Mouse (Mus musculus) bone marrow, adult 2 months (tissue): ENCODE data around the gene Osbp2. TPM values are rescaled to one million over a fixed set of nuclear protein-coding genes. Genes with fewer than 3 reads are reported as not detected.

Experiments
- H3K27ac ChIP-seq: fragments of 200-500 bp; 2 replicates; pipeline ENCODE4 v1.5.1; 2012; ENCODE audit warnings: low read depth, mild to moderate bottlenecking, control low read depth, inconsistent platforms, low read length; ENCODE audit not compliant: control insufficient read depth, poor library complexity, insufficient read depth
- H3K4me1 ChIP-seq: fragments of 200-500 bp; 2 replicates; pipeline ENCODE4 v1.6.1; 2011; ENCODE audit warnings: low read length; ENCODE audit not compliant: control insufficient read depth, insufficient read depth
- H3K4me3 ChIP-seq: fragments of 200-500 bp; replicated peaks from 2 replicates; pipeline ENCODE3; 2011; ENCODE audit warnings: mild to moderate bottlenecking, low read depth, low read length, control low read depth; ENCODE audit not compliant: control insufficient read depth
- CTCF ChIP-seq: fragments of 200-500 bp; IDR thresholded peaks from 2 replicates; pipeline ENCODE4 v1.5.1; 2011; ENCODE audit warnings: low read length, control low read depth; ENCODE audit not compliant: control insufficient read depth, insufficient read depth
- POLR2A ChIP-seq: fragments of 200-500 bp; IDR thresholded peaks from 2 replicates; pipeline ENCODE4 v1.6.1; 2011; ENCODE audit warnings: low read depth, mild to moderate bottlenecking, control low read depth, low read length, borderline replicate concordance; ENCODE audit not compliant: control insufficient read depth
- WGBS: fragments of 180-500 bp; shearing (Covaris S2); methylation state at CpG from one replicate; pipeline ENCODE4 v1.1.7; 2018; 5-methylcytosine and 5-hydroxymethylcytosine counted together
- polyA plus RNA-seq: library from polyadenylated mRNA; stranded (reverse); fragments of >200 nt; gene quantifications from 2 replicates; pipeline ENCODE4 v1.2.4, GENCODE M21; 2011; ENCODE audit warnings: low replicate concordance; ENCODE audit not compliant: missing spikeins, insufficient read depth, insufficient read length

The Osbp2 gene
- polyA plus RNA-seq, 1 experiment = not detected

DNA sequence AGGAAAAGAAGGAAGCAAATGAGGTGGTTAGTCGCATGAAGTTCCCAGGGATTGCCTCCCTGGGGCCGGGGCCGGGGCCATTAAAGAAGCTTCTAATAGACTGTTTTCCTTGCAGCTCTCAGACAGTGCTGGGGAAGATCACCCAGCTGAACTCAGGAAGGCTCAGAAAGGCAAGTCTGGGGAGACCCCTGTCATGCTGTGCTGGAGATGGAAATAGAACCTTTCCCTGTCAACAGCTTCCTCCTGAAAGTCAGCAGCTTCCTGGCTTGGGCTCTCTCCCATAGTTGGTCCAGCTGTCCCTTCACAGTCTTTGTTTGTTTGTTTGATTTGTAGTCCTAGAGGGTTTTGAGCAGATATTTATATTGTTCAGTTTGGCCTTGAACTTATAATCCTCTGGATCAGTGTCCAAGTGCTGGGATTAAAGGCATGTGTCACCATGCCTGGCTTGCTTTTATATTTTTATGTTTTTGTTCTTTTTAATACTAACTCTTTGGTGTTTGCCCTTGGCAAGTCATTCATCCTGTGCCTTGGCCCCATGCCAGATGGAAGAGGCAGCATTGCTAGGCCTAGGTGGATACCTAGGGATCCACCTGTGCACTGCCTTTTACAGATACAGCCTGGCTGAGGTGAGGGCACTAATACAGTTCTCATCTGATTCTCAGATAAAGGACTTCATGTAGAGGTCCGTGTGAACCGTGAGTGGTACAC is 178.8 kb downstream of the Osbp2 start:
- Histone ChIP-seq H3K4me3 (no peak overlapping the region), H3K27ac (no peak overlapping the region), H3K4me1 (no peaks in the 10 kb centered on the region)
- no peak for TF ChIP-seq POLR2A
- TF ChIP-seq CTCF = no peak
- 86% methylated on average over 5 of the region's 5 CpGs for WGBS

- no peak for TF ChIP-seq POLR2A
- TF ChIP-seq CTCF = no peak
- Histone ChIP-seq H3K4me1 (no peaks in the 10 kb centered on the region), H3K27ac (no peak overlapping the region), H3K4me3 (no peak overlapping the region)
- WGBS = 97% methylated on average over 1 of the region's 1 CpGs
These were observed 179.5 kb downstream of the Osbp2 start for GRCm38 (mm10) chr11:3684232-3684631.

DNA sequence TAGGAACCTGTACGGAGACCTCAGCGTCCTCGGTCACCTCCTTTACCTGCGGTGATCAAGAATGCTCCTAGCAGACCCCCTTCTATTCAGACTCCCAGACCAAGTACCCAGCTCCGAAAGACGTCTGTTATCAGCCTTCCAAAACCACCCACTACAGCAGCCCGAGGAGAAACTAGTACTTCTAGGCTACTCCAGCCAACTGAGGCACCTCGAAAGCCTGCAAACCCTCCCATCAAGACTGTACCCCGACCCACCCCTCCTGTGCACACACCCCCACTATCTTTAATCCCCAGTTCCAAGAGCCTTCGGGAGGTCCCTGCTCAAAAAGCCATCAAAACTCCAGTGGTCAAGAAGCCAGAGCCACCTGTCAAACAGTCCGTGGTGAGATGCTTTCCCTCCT is 180.0 kb downstream of the Osbp2 start:
- TF ChIP-seq POLR2A = no peak
- TF ChIP-seq CTCF = no peak
- Histone ChIP-seq H3K27ac (no peak overlapping the region), H3K4me1 (no peaks in the 10 kb centered on the region), H3K4me3 (no peak overlapping the region)
- 91% methylated on average over 11 of the region's 11 CpGs for WGBS

DNA sequence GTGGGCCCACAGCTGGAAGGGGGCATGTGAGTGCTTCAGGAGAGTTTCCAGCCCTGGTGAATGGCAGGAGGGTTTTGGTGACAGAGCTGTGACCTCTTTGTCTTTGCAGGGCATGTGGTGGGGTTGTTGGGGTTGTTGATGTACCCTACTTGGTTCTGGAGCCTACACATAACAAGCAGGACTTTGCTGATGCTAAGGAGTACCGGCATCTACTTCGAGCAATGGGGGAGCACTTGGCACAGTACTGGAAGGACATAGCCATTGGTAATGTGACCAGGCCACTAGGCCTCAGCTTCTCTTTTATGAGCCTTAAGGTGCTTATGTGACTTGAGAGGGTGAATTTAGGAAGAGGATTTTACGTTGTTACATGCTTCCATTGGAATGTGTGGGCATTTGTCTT is 183.9 kb downstream of the Osbp2 start:
- 90% methylated on average over 3 of the region's 3 CpGs for WGBS
- Histone ChIP-seq H3K4me1 (peaks cover 2% of the 10 kb centered on the region), H3K27ac (no peak overlapping the region), H3K4me3 (no peak overlapping the region)
- no peak for TF ChIP-seq POLR2A
- TF ChIP-seq CTCF = no peak

DNA sequence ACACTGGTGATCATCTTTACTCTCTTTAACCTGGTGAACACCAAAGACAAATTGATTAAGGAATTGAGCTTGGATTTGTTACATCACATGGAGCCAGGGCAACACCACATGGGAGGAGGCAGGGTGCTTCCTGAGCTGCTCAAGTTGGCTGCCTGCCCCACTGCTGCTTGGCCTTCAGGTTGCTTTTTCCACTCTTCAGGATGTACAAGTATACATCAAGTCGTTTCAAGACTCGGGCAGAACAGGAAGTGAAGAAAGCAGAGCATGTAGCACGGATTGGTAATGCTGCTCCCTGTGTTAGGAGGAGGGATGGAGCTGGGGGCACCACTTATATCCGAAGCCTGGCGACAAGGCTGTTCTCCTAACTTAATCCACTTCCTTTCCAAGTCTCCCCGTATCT is 186.5 kb downstream of the Osbp2 start:
- Histone ChIP-seq H3K4me1 (peaks cover 2% of the 10 kb centered on the region), H3K4me3 (no peak overlapping the region), H3K27ac (no peak overlapping the region)
- WGBS = 56% methylated on average over 6 of the region's 6 CpGs
- no peak for TF ChIP-seq POLR2A
- TF ChIP-seq CTCF = no peak

DNA sequence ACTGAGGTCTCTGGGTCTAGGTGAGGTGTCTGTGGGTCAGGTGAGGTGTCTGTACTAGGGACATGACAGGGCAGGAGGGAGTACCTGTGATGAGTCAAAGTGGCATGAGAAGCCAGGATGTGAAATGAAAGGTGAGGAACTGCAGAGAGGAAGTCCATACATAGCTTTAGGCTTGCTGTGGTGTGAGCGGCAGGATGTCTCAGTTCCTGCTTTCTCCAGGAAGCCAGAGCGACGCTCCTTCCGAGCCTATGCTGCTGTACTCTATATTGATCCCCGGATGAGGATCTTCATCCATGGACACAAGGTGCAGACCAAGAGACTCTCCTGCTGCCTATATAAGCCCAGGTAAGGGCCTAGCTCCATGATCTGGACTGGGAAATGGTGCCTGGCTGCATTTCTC is 187.3 kb downstream of the Osbp2 start:
- no peak overlapping the region for H3K27ac ChIP-seq
- 38% methylated on average over 5 of the region's 5 CpGs for WGBS
- H3K4me1 ChIP-seq = peaks cover 2% of the 10 kb centered on the region
- TF ChIP-seq CTCF (no peak), POLR2A (no peak)
- no peak overlapping the region for H3K4me3 ChIP-seq

DNA sequence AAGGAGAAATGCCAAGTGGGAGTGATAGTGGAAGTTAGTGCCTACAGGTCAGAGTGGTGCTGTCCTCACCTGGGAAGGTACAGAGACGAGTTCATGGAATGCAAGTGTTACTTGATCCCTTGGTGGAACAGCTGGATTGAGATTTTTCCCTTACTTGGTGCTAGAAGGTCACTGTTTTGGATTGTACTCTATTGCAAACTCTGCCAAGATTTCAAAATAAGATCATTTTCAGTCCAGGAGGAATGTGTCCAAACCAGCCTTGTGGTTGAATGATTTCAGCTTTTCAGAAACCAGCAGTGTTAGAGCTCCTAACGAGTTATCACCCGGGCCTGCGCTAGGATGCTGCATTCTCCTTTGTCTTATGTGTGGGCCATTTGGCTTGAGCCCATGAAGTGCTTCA is 189.2 kb downstream of the Osbp2 start:
- no peak for TF ChIP-seq POLR2A
- TF ChIP-seq CTCF = no peak
- WGBS = 88% methylated on average over 4 of the region's 4 CpGs
- Histone ChIP-seq H3K4me3 (no peak overlapping the region), H3K27ac (no peak overlapping the region), H3K4me1 (peaks cover 2% of the 10 kb centered on the region)

- Histone ChIP-seq H3K4me1 (no peaks in the 10 kb centered on the region), H3K4me3 (no peak overlapping the region), H3K27ac (no peak overlapping the region)
- TF ChIP-seq POLR2A (no peak), CTCF (no peak)
- 97% methylated on average over 1 of the region's 1 CpGs for WGBS
These were observed 192.6 kb downstream of the Osbp2 start for GRCm38 (mm10) chr11:3671000-3671628.
